Mouse (Mus musculus) layer of hippocampus, postnatal 36 days (tissue): Measurements from ENCODE around the gene Fhl4. TPM values are rescaled to one million over a fixed set of nuclear protein-coding genes. Genes with fewer than 3 reads are reported as not detected.
A peak's percentile ranks its signal among the peaks of the same experiment; 100 is the strongest.

Experiments used
- DNase-seq, 2 experiments: peaks; one replicate each; pipeline ENCODE4 v3.0.0; 2022
- total RNA-seq, 2 experiments: library from RNA; stranded (reverse); gene quantifications; 2 replicates each; pipeline ENCODE4 v1.2.3; 2021

The Fhl4 gene
- total RNA-seq, result 1 to 10 TPM; 1.0 to 1.5 TPM

DNA sequence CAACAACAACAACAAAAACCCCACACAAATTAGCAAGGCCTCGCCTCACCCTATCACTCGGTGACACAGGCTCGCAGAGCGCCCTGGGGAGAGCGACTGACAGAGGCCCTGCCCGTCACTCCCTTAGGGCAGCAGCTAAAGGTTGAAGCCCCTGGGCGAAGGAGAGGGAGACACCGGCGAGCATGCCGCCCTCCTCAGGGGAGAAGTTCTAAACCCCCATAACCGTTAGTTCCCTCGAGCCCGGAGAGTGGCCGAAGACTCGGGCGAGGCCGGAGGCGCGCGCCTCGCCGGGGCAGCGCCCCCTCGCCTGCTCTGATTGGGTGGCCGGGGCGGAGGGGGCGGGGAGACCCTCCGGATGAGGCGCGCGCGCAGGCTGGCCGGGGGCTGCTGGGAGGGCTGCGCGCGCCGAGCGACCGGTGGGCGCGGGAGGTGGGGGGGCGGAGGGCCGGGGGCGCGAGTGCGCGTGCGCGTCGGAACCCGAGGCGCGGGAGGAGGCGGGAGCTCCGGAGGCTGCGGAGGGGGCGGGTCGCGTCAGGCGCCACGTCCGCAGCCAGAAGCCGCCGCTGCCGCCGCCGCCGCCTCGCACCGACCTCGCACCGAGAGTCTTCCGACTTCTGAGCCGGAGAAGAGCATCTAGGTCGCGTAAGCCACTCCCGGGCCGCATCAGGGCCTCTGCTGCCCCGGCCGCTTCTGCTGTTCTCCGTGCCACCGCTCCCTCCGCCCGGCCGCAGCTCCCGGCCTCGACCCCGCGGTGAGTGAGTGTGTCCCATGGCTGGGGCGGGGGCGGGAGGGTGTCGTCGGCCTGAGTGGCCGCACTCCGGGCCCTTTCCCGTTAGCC, at the start of gene Fhl4, which contains the start of gene Tmem263:
Gene Fhl4, minus strand, starts transcription at position 249 of the 838 bp plus-strand sequence.
Gene Tmem263, plus strand, starts transcription at position 381 of the 838 bp plus-strand sequence.
- DNase-seq, result peak; percentile 77

DNA sequence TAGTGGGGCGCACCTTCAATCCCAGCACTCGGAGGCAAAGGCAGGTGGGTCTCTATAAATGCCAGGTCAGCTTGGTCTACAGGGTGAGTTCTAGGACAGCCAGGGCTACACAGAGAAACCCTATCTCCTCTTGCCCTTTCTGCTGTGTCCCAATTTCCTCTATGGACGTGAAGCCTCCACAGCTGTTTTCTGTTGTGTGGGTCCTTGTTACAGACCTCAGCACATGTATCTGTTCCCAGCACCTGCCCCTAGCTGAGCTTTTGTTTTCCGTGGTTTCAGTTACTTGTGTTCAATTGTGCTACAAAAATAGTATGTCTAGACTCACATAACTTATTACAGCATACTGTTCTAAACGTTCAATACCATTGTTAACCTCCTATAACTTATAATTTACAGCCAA, 46.9 kb upstream of the Fhl4 start:
- no peak for DNase-seq

- DNase-seq, result no peak
These were observed 44.0 kb upstream of the Fhl4 start for GRCm38 (mm10) chr10:85146282-85146681.

DNA sequence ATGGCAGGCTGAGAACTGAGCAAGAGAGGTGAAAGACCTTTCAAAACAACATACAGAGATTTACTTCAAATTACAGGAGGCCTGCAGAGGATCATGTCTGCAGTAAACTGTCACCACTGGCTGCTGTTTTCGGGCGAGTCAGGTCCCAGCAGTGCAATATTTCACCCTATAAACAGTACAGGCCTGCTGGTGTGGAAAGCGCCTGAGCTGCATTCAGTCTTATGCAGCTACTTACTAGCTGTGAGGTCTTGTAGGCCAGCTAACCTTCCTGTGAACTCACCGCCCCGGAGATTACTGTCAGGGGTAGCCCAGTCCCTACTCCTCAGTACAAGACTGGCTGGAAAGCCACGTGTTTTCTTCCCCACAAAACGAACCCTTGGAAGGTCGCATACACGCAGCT, 39.2 kb upstream of the Fhl4 start:
- no peak for DNase-seq

- no peak for DNase-seq
These were observed 34.3 kb upstream of the Fhl4 start for GRCm38 (mm10) chr10:85136573-85136972.

- DNase-seq, result no peak
These were observed 26.2 kb upstream of the Fhl4 start for GRCm38 (mm10) chr10:85128453-85128852.

DNA sequence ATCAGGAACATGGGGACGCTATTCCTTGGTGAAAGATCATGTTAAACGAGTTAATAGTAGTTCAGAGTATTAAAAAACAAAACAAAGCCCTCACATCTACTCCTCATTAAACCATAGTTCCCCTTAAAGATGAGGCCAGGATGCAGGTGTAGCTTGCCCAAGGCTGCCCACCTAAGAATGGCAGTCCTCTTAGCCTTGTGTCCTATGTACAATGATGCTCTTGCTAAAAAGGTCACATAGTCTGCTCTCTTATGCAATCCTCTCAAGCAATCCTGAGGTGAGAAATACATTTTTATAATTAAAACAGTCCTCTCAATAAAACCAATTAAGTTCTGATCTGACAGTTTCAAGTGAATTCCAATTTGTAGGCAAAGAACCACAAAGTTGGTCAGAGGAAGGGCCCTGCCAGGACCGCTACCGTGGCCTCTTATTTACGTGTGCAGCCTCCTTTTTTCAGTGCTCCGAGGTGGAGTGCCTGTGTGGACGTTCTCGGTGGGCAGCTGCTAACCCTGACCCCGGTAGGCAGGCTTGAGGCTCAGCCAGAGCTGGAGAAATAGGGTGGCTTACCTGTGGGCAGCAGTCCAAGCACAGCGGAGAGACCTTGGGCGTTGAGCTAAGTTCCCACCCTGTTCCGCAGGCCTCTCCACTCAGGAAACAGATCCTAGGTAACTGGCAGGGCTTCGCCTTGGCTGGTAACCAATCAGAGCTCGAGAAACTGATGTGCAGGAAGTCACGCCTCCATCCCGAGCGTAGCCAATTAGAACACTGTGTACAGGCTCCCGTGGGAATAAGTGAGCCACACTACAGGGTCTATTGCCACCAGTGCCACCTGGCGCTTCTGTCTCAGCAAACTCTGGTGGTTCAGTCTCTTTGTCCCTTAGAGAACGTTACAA, 25.3 kb upstream of the Fhl4 start, which contains the start of gene Mterf2:
Gene Mterf2, minus strand, starts transcription at position 633 of the 893 bp plus-strand sequence.
- DNase-seq, result peak; percentile 91 to 93

GRCm38 (mm10) chr10:85125184-85125583, 22.9 kb upstream of the Fhl4 start:
- no peak for DNase-seq

GRCm38 (mm10) chr10:85114409-85114808, 12.1 kb upstream of the Fhl4 start:
- DNase-seq, result no peak

- DNase-seq, result peak; percentile 10 to 13
These were observed 990 bp upstream of the Fhl4 start for GRCm38 (mm10) chr10:85103085-85103885.

DNA sequence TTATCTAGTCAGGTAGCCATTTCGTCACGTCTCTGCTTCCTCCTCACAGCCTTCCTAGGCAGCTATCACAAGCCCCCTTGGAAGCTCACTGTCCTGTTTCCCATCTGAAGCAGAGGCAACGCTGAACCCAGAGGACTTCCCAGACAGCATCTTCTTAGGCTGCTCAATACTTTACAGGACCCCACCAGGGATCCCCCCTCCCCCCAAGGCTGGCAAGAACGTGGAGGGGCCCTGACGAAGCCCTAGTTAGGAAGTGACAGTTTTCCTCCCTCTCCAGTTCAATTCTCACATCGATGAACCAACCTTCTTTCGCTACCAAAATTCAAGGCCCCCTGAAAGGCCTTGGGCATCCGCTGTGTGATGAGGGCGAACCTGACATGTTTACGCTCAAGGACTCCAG, 454 bp downstream of the Fhl4 start:
- no peak for DNase-seq

DNA sequence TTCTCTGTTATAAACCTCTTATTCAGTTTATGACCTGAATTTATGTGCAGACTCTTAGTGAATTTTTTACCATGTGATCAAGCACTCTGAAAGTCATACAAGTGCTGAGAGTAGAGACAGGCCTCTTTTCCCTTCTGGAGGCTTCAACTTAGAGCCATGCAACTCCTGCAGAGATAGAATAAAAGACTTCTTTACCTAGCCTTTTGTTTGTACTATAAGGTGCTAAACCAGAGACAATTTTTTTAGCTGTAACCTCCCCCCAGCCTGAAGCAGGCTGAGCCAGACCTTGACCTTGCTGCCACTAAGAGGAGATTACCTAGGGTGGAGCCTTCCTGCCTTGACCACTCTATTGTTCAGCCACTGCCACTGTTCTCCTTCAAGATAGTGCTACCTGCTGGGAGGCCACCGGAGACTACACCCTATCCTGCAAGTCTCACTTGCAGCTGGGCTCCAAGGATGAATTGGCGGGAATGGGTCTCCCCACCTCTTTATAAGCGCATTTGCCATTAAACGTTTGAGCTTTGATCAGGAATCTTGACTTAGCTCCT, 30.6 kb downstream of the Fhl4 start:
- no peak for DNase-seq

DNA sequence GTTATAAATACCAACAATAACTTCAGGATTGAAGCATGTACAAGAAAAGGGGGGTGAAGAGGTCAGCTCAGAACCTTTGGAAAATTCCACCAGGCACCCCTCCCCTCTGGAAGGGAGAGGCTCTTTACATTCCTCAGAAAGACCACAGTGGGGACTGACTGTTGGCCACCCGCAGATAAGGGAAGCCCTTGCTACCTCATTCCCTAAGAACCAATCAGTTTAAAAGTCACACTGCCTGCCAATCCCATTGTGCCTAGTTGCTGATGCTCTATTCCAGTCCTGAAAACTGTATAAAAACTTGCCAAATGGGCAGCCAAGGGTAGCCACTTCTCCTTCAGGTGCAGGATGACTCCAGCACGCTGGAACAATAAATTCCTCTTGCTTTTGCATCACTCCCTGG, 47.4 kb downstream of the Fhl4 start:
- no peak for DNase-seq

DNA sequence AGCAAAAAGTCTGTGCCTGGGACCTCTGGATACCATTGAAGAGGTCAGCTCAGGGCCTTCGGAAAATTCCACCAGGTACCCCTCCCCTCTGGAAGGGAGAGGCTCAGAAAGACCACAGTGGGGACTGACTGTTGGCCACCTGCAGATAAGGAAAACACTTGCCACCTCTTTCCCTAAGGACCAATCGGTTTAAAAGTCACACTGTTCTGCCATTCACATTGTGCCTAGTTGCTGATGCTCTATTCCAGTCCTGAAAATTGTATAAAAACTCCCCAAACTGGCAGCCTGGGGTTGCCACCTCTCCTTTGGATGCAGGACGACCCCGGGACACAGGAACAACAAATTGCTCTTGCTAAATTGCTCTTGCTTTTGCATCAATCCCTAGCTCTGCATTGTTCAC, 49.8 kb downstream of the Fhl4 start:
- DNase-seq, result no peak

- DNase-seq, result no peak
These were observed 51.6 kb downstream of the Fhl4 start for GRCm38 (mm10) chr10:85050668-85051208.

DNA sequence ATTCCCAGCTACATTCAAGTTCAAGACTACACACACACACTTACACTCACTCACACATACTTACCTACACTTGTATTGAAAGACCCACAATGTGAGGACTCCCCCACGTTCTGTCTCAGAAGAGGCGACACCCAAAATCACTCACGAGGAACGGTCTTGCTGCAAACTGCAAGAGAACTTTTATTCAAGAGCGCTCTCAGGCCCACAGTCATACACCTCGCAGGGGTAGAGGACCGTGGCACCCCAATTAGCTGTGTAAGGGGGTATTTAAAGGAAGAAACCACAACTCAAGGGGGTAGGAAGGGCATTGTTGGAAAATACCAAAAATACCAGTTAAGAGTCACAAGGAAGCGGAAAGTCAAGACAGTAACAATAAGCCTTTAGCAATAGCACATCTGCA, 54.3 kb downstream of the Fhl4 start:
- no peak for DNase-seq

DNA sequence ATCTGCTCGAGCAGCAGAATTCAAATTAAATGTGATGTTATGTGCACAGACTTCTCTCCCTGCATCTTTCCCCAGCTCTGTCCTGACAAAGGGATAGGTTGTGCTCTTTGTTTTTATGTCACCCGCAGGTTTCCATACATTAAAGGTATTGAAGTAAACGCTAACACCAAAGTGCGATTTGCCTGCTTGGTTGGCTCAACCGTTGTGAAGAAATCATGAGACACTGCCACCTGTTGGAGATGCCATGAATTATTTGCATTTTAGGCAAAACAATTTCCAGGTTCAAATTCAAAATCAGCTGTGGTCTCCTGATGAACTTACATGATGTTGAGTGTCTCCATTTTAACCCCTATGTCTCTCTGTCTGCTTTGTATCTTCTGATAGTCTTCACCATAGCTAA, 55.7 kb downstream of the Fhl4 start:
- no peak for DNase-seq
